Mouse (Mus musculus) urinary bladder, postnatal 10 days (tissue): ENCODE results near the gene Naa38.
A peak's percentile ranks its signal among the peaks of the same experiment; 100 is the strongest.

Experiments
- DNase-seq: peaks from one replicate; pipeline ENCODE4 v3.0.0; 2022; ENCODE audit warnings: low spot score

Gene Naa38

DNA sequence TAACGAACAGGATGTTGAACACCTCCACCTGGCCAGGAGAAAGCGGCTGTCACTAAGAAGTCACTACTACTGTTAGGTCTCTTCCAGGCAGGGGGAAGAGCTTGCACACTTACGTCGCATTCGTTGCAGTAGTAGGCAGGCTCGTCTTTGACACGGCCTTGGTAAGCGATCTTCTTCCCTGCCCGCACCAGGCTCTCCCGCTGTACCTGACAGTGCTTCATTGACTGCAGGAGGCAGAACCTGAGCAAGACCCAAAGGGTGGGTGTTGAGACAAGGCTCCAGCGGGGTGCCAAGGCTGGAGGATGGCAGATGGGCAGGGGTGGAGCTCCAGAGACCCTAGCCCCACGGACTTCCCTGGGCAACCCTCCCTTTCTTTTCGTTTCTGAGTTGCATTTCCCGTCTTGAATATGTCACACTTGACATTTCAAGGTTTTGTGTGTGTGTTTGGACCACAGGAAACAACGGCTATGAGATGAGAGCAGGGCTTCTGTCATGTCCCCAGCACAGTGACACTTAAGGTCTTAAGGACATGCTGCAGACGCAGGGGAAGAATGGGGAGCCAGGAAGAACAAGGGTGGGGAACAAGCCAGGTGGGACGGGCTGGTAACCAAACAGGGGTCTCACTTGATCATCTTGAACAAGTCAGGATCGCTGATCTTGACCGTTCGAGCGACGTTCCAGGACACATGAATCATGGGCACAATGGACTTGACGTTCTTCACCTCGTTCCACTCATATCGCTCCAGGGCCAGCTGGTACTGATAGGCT, 5.0 kb downstream of the Naa38 start:
- no peak for DNase-seq

- DNase-seq: peak; percentile 61
These were observed 5.9 kb downstream of the Naa38 start for GRCm38 (mm10) chr11:69401210-69401637.

DNA sequence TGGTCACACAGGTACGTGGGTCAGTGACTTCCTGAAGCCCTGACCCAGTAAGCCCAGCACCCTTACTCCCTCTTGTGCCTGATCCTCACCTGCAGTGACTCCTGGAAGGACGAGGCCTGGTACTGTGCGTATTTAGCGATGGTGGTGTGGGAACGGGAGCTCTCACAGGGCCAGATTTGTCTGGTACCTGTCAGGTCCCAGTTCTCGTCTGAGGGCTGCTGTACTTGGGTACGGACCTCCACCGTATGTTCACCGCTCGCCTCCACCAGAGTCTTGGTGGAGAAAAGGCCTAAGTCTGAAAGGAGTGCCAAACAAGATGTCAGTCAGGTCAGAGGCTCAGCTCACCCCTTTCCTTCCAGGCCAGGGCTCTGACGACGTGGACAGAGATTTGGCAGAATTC, 6.7 kb downstream of the Naa38 start:
- no peak for DNase-seq

DNA sequence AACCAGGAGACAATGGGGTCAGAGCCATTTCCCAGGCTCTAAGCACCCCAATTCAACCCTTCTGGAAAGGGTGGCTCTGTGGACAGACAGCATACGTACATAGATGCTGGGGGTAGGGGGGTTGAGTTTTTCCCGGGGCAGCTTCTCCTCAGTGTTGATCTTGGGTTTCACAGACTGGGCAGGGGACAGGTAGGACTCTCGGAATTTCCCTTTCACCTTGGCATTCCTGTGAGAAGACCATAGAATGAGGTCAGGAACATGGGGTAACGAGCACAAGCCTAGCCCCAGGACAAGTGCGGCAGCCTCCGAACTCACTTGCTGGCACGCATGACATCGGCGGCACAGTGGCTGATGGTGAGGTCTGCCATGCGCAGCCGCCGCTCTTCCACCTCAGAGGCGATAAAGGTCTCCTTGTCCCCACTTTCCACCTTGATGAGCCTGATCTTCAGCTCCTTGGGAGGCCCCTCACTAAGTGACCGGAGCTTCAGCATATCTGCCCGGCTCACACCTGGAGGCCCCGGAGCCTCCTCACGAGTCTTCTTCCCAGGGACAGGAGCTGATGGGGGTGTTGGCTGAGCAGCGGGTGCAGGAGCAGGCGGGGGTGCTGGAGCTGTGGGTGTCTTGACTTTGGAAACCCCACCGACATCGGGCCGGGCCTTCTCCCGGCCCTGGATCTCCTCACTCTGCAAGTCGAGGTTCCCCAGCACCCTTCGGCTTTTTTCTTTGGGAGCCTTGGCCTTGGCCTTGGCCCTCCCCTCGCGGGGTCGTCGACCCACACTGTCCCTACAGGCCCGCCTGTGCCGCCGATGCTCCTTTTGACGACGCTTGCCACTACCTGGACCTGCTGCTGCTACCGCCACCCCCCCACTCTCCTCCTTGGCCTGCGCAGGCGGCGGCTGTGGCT, 8.7 kb downstream of the Naa38 start:
- no peak for DNase-seq

DNA sequence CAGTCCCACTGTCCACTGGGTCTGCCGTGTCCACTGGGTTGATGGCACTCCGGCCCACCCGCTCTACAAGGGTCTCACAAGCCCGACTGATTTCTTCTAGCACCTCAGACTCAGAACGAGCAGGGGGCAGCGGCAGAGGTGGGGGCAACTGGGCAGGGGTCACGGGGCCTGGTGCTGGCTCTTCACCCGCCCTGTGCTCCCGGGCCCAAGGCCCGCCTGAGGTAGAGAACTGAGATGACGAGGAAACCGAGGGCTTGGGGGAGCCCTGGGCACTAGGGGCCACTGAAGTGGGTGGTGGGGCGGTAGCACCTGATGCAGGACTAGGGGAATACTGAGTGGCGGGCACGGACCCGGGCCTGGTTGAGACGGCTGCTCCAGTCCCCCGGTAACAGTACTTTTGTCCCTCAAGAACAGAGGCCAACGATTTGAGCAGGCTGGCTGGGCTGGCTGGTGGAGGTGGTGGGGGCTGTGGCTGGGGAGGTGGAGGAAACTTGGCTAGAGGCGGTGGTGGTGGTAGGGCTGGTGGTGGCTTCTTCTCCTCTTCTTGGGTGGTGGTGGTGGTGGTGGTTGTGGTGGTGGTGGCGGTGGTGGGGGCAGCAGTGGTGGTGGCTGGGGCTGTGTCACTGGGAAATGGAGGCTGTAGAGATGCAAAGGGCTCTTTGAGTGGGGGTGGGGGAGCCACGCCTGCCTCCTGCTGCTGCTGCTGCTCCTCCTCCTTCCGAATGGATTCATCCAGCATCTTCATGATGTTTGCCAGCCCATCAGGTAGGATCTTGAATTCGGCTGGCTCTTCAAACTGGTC, 9.5 kb downstream of the Naa38 start:
- DNase-seq: no peak

DNA sequence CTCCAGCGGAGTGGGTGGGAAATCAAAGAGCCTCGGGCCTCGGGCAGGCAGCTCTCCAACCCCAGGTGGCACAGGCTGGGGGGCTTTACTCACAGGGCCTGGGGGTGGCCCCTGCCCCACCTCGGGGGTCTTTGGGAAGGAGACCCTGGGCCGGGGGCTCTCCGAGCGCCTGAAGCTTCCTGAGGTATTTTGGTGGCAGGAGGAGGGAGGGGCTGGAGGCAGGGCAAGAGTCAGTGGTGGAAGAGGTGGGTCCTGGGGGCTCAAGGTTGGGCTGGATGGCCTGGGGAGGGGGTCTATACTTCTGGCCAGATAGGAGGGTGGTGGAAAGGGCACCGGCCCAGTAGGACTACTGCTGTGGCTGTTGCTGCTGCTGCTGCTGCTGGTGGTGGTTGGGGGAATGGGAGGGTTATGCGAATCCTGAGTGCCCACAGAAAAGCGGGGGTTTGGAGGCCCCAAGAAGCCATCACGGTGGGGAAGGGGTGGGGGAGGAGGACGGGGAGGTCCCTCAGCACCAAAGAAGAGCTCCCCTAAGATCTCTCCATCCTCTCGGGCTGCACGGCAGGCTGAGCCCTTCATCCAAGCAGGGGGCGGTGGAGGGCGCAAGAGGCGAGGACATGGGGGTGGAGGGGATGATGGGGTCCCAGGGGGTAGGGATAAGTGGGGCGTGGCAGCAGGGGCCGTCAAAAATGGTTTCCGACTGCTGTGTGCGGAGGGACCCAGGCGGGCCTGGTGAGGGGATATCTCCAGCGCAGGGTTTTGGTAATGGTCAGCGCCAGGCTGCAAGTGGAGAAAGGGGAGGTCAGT, 10.3 kb downstream of the Naa38 start:
- DNase-seq: no peak

DNA sequence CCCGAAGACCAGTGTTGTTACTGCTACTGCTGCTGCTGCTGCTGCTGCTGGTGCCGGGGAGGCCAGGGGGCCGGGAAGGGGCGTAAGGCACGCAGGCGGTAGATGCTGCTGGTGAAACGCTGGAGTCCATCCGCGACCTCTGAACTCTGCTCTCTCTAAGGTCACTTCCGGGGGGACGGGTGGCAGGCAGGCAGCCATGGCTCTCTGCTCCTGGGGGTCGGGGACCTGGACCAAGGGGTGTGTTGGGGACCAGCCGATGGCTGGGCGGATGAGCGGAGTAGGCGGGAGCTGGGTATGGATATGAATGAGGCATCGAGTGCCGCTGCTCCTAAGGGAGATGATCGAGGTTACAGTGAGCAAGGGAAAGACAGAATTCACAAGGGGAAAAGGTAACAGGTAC, 11.0 kb downstream of the Naa38 start:
- DNase-seq: no peak

DNA sequence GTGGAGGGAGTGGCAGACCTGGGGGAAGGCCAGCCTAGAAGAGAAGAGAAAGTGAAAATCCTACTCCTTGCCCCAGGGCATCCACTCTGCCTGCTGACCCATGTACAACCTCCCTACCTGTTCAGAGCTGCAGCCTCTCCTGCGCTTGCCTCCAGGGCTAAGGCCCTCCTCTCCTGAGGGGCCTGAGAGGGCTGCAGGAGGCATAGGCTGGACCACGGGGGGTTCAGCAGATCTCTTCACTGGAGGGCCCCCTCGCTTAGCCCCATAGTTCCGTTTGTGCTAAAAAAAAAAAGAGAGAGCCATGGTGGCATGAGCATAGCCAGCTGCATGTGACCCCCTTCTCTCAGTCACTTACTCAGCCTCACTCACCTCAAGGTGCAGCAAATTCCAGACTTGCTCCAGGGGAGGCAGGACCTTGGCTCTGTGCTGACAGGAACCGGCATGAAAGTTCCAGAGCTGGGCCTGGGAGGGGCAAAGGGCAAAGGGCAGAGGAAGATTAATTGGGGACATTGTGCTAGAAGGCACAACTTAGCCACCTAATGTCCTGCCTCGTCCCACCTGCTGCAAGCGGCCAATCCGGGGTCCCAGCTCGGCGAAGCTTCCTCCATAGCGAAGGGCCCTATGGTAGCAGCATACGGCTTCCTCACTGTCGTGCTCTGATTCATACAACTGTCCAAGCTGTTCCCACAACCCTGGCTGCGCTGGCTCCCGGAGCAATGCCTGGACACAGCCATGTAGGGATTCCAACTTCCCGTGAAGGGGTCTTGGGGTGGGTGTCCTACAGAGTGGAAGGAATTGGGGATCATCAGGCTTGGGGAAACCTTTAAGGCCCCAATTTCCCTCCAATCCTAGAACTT, 11.8 kb downstream of the Naa38 start:
- DNase-seq: no peak

- no peak for DNase-seq
These were observed 12.4 kb downstream of the Naa38 start for GRCm38 (mm10) chr11:69407724-69408004.

DNA sequence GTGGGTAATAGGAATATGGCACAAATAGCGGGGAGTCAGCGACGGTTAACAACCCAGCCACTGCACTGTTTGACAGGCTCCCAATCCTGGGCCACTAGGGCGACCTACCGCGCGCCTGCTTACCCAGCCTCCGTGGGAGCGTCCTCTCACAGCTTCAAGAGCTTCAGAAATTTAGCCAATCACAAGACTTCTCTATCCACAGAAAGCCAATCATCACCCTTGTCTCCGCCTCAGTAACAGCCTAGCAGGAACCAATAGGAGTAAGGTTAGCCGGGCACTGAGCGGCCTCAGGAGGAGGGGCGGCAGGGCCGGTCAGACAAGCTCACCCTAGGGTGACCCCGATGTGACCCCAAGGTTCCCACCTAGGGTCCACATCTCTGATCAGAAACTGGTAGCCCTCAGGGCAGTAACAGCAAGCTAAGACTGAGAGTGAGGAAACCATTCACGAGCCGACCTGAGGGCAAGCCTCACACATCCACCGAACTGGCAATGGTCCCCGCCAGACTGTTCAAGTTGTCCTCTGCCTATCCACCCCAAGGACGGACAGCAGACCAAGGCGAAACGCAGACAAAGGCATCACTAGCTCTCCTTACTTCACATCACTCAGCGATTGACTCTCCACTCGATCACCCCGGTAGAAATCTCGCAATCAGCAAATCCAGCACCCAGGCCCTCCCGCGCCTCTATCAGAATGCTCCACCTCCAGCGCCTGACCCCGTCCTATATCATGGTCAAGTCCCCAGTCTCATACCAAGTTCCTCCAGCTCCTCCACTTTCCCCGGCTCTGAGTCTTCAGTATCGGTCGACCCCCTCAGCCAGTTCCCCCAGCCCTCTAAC, 13.5 kb downstream of the Naa38 start:
- peak; percentile 24 for DNase-seq

- peak; percentile 43 for DNase-seq
These were observed 14.2 kb downstream of the Naa38 start for GRCm38 (mm10) chr11:69409378-69410044.

DNA sequence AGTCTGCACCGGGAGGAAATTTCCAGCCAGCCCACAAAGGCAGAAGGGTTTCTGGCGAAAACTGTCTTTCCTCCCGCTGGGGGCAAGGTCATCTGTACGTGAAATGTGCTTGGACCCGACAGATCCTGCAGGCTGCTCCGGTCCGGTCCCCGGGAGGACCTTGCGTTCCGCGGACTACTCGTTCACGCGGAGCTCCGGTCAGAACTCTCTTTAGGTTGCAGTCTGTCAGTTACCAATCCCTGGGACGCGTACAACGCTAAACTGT, 14.7 kb downstream of the Naa38 start:
- no peak for DNase-seq

- DNase-seq: peak; percentile 31
These were observed 15.2 kb downstream of the Naa38 start for GRCm38 (mm10) chr11:69410310-69411072.

DNA sequence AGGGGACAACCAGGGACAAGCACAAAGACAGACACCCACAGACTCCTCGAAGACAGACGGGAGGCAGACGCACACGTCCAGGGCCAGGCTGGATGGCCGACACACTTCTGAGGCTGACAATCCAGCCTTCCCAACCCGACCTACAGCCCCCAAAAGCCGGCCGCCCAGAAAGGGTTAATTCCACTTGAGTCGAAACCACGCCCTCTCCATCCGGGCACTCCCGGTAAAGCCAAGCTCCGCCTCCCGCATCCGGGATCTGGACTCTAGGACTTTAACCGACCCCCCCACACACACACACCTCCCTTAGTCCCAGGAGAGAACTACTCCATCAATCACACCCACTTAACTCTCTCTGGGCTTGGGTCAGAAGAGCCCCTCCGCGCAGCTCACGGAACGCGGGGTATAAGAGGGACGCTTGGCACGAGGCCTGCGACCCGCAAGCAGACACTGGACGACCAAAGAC, 15.8 kb downstream of the Naa38 start:
- DNase-seq: peak; percentile 90

- peak; percentile 33 for DNase-seq
These were observed 16.4 kb downstream of the Naa38 start for GRCm38 (mm10) chr11:69411538-69412203.

DNA sequence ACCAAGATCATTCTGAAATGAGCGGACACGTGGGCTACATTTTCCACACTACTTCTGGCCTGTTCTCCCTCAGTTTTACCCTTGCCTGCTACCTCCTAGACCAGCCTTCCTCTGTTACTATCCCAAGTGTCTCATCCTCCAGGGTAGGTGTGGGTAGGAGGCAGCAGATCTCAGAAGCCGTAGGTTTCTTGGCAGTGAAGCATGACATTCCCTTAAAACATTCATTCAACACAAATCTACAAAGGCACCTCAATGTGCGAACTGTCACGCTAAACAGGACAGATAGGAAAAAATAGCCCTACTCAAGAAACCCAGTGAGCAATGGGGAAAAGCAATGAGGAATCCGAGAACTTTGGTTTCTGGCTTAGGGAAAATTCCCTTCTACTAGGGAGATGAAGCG, 17.3 kb downstream of the Naa38 start:
- DNase-seq: no peak

- DNase-seq: no peak
These were observed 18.2 kb downstream of the Naa38 start, which contains the start of gene Kdm6b for GRCm38 (mm10) chr11:69413221-69414181. TSS of gene Kdm6b (minus strand) at chr11:69413675.
